In the genomic region with DNA sequence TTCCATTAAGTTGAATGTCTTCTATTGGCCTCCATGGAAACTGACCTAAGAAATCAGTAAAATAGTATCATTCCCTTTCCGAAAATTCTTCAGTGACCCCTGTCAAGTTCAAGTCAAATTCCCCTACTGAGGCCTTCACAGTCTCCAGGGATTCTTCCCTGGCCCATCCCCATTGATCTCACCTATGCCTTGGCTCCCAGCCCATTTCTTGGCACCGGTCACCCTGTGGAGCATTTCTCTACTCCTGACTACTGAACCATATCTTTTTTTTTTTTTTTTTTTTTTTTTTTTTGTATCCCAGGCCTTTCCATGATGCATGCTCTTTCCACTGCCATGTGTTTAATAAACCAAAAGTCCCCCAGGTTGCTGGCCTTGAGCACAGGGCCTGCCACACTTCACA, we compare ENCODE assay signal across 20 mouse cellular contexts.
"Had no signal": no experiment of that assay in that cellular context is flagged by ENCODE, and none has a peak within 500 bp of the region (broad histone marks: within the 10 kb centered on the region; RNA-seq: fewer than 3 reads in every experiment).

No protein-coding gene starts in this region.

- H3K27me3 ChIP-seq: limb, embryonic 12.5 days; limb, embryonic 15.5 days; midbrain, embryonic 13.5 days; neural tube, embryonic 12.5 days; neural tube, embryonic 15.5 days; stomach, embryonic 15.5 days had no signal

- ATAC-seq: inflammation-experienced regulatory T-cells, adult 6 months; intestine, embryonic 16.5 days; liver, postnatal 0 days; lung, postnatal 0 days; midbrain, embryonic 13.5 days had no signal

- H3K9me3 ChIP-seq: limb, embryonic 15.5 days; neural tube, embryonic 12.5 days; neural tube, embryonic 15.5 days; stomach, embryonic 15.5 days had no signal

- H3K36me3 ChIP-seq: limb, embryonic 12.5 days; limb, embryonic 15.5 days; midbrain, embryonic 13.5 days; neural tube, embryonic 12.5 days; neural tube, embryonic 15.5 days; stomach, embryonic 15.5 days had no signal

- DNase-seq: left cerebral cortex, postnatal 4 days; liver, postnatal 0 days; lung, embryonic 14.5 days; right cerebral cortex, adult 18-20 months; right cerebral cortex, postnatal 14 days; right cerebral cortex, postnatal 4 days; thymus, adult 18-20 months; thymus, postnatal 36 days had no signal

- H3K4me2 ChIP-seq: limb, embryonic 12.5 days; limb, embryonic 15.5 days; liver, embryonic 11.5 days; lung, embryonic 14.5 days; midbrain, embryonic 13.5 days; neural tube, embryonic 12.5 days; neural tube, embryonic 15.5 days; stomach, embryonic 15.5 days had no signal

- H3K27ac ChIP-seq: limb, embryonic 12.5 days; limb, embryonic 15.5 days; liver, embryonic 14.5 days; macrophage; midbrain, embryonic 13.5 days; neural tube, embryonic 12.5 days; neural tube, embryonic 15.5 days; stomach, embryonic 15.5 days had no signal

- H3K4me3 ChIP-seq: limb, embryonic 12.5 days; limb, embryonic 15.5 days; midbrain, embryonic 13.5 days; neural tube, embryonic 12.5 days; neural tube, embryonic 15.5 days; stomach, embryonic 15.5 days had no signal

- H3K9ac ChIP-seq: limb, embryonic 12.5 days; limb, embryonic 15.5 days; liver, embryonic 14.5 days; liver, postnatal 0 days; lung, embryonic 14.5 days; midbrain, embryonic 13.5 days; neural tube, embryonic 12.5 days; neural tube, embryonic 15.5 days; stomach, embryonic 15.5 days had no signal
